Mouse (Mus musculus): Measurements from ENCODE around the gene Spg11.
"Not testable (repeated sequence)": the region's sequence is repeated elsewhere in the genome, so short reads cannot be mapped to it uniquely, and the experiment has no call there.

Gene Spg11

DNA sequence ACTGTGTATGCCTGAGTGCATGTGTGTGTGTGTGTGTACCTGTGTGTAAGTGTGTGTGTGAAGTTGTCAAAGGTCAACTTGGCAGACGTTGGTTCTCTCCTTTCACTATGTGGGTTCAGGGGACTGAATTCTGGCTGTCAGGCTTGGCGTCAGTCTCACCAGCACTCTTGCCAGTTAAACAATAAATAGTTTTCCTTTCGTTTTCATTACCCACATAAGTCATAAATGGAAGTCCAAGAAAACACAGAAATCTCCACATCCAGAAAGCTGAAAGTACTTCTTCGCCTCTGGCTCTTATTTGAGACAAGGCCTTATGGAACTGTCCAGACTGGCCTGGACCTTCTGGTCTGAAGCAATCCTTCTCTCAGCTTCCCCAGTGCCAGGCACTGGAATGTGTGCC lies 27.6 kb upstream of the Spg11 start:
- DNase-seq (ENCODE audit: low spot score in 2 of 2), result no peak

- no peak for DNase-seq (ENCODE audit: low spot score in 2 of 2)
These were observed 24.9 kb upstream of the Spg11 start for GRCm38 (mm10) chr2:122143111-122143510.

DNA sequence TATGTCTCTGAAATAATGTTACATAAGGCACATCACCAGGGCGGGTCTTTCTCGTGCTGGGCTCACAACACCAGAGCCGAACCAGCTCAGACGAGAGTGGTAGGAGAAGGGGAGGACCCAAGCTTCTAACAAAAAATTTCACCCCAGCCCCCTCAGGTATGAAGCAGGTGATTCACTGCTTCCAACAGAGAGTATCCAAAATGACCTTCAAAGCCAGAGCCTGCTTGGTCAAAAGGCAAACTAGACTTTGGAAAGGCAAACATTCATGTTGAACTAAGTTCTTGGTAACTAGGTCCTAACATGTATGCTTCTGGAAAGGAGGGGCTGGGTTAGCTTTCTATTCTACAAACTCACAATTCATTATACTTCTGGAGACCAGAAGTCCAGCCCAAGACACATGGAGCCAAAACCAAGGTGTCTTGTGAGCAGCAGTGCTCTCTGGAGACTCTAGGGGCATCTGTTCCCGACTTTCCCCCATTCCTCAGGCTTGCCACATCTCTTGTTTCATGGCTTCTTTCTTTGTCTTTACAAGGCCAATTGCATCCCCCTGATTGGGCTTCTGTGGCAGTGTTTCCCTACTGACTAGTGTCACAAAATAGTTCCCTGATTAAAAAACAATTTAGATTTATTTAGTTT lies 23.3 kb upstream of the Spg11 start:
- no peak for DNase-seq (ENCODE audit: low spot score in 2 of 2)

DNA sequence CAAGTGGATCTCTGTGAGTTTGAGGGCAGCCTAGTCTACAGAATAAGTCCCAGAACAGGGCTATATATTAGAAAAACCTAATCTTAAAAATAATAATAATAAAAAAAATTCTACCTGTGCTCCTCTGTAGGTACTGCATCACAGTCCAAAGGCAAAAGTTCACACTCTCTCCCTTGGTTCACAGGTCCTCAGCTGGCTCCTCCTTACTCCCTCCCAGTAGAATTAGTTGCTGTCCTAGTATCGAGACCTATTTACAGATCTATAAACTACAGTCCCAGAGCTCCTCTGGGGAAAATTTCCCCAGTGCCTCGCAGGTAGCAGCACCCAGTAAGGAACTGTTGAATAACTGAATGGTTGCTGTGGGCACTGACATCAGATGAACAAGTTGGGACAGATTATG lies 22.6 kb upstream of the Spg11 start:
- DNase-seq (ENCODE audit: low spot score in 2 of 2), result no peak

DNA sequence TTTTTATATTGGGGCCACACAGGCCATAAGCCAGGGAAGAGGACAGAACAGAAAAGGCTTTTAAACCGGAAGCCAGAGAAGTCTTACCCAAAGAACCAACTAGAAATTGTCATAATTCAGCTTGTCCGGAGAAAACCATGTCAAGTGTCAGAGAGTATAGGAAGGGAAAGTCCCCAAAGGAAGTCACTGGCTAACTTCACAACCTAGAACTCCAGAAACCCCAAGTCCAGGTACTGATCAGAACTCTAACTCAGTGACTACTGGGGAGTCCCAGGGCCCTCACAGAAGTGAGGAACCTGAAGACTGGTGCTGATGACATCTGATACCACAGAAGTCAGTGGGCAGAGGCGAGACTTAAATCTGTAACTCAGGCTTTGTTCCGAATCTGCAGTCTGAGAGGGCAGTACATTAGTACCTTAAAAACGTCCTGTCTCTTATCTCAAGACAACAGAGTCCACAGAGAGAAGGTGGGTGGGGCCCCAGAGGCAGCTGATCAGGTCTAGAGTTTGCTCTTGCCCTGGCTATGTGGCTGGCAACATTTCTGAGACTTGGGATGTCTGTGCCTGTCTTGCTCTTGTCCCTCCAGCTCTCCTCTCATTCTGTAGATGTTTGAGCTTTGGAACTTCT lies 19.8 kb upstream of the Spg11 start:
- no peak for DNase-seq (ENCODE audit: low spot score in 2 of 2)

DNA sequence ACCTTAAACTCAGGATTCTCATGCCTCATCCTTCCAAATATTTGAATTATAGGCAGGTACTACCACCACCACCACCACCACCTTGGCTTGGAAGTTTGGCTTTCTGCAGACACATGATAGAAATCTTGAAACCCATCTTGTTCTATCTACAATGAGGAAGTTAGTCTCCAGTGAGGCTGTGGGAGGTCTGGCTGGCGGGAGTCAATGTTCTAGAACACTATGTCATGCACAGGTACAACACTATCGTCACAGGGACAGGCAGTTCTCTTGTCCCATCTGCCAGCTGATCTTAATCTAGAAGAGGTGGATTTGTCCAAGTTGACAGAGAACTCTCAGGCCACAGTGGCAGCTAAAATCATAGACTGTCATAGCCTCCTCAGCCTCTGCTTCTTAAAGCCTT lies 14.4 kb upstream of the Spg11 start:
- no peak for DNase-seq (ENCODE audit: low spot score in 2 of 2)

- no peak for DNase-seq (ENCODE audit: low spot score in 2 of 2)
These were observed 13.9 kb upstream of the Spg11 start for GRCm38 (mm10) chr2:122132078-122132477.

DNA sequence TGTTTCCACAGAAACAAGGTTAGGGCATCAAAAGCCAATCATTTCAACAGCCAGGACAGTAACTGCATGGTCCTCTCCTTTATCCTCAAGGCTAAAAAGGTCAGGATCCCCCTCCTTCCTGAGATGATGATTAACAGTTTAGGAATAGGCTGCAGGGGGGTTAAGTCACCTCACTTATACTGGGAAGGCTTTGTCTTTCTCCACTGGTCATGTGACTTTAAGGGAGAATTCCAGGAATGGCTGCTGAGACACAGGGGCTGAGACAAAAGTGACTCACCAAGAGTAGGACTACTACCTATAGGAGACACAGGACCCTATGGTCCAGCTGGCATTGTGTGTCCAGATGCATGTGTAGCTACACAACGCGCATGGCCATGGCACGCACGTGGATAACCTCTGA lies 9.4 kb upstream of the Spg11 start:
- no peak for DNase-seq (ENCODE audit: low spot score in 2 of 2)

- no peak for DNase-seq (ENCODE audit: low spot score in 2 of 2)
These were observed 8.7 kb upstream of the Spg11 start for GRCm38 (mm10) chr2:122126765-122127347.

GRCm38 (mm10) chr2:122125680-122126572 lies 7.7 kb upstream of the Spg11 start:
- no peak for DNase-seq (ENCODE audit: low spot score in 2 of 2)

- no peak for DNase-seq (ENCODE audit: low spot score in 2 of 2)
These were observed 1.3 kb downstream of the Spg11 start for GRCm38 (mm10) chr2:122116888-122117287.

DNA sequence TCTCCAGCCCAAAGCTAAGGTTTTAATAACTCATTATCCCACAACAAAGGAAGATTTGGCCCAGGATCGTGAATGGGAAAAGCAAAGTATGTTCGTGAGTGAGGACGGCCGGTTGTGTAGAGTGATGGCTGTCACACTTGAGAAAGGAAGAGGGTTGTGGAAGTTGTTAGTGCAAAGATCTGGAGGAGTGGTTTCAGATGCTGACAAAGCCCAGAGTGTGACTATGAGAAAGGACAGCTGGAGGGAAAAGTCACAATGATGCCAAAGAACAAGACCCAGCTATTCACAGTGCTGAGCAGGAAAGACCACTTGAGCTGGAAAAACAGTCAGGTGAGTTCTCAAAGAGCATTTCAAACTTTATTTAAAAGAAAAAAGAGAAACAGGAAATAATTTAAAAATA lies 8.5 kb downstream of the Spg11 start:
- no peak for DNase-seq (ENCODE audit: low spot score in 2 of 2)

- no peak for DNase-seq (ENCODE audit: low spot score in 2 of 2)
These were observed 10.1 kb downstream of the Spg11 start for GRCm38 (mm10) chr2:122108101-122108500.

GRCm38 (mm10) chr2:122102070-122102469 lies 16.1 kb downstream of the Spg11 start:
- DNase-seq (ENCODE audit: low spot score in 2 of 2), result no peak

DNA sequence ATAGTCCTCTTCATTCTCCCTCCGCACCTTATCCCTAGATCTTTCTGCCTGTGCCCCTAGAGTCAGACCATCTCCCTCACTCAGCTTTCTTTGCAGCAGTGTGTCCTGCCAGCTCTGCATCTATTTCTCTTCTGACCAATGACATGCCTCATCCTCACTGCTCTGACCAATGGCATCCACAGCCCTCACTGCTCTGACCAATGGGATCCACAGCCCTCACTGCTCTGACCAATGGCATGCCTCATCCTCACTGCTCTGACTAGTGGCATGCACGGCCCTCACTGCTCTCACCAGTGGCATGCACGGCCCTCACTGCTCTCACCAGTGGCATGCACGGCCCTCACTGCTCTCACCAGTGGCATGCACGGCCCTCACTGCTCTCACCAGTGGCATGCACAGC lies 20.5 kb downstream of the Spg11 start:
- not testable (repeated sequence) for DNase-seq (ENCODE audit: low spot score in 2 of 2)

DNA sequence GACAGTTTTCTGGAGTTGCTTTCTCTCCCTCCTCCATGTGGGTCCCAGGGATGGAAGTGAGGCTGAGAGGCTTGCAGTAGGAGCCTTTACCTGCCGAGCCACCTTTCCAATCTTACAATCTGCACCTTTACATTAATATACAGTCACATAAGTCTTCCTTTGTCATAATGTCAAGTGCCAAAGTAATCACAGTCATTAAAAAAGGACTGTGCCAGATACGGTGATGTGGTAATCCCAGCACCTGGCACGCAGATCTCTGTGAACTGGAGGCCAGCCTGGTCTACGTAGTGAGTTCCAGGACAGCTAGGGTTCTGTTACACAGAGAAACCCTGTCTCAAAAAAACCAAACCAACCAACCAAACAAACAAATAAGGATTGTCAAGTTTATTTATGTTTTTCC lies 24.3 kb downstream of the Spg11 start:
- DNase-seq (ENCODE audit: low spot score in 2 of 2), result no peak

DNA sequence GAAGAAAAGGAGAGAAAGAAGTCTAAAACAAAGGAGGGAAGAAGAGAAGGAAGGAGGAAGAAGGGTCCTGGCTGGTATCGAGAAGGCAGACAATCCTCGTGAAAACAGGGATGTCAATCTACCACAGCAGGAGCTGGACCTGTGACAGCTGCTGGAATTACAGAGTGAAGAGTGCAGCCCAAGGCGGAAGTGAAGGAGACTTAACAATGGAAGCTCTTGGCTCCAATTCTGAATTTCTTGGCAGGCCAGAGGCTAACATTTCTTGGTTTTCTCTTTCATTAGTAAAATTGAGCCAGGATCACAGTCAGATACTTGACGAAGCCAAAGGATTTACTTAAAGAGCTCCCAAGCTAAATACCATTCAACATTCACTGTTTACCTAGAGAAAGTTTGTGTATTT lies 31.7 kb downstream of the Spg11 start:
- no peak for DNase-seq (ENCODE audit: low spot score in 2 of 2)

- DNase-seq (ENCODE audit: low spot score in 2 of 2), result no peak
These were observed 36.3 kb downstream of the Spg11 start for GRCm38 (mm10) chr2:122081728-122082456.

DNA sequence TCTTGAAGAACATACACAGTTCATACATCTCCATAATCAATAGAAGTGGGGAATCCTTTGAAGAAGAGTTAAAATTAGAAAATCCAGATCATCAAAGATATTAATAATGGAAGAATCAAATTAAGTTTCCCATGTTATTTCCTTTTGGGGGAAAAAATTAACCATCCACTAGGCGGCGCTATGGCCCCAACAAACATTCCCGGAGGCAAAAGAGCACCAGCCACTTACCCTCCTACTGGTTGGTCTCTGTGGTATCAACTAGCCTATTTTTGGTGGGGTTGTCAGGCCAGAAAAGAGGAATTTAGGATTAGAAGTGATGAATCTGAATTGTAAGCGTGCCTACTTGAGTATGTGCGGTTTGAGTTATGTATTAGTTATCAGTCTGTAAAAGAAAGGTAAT lies 48.3 kb downstream of the Spg11 start:
- no peak for DNase-seq (ENCODE audit: low spot score in 2 of 2)

DNA sequence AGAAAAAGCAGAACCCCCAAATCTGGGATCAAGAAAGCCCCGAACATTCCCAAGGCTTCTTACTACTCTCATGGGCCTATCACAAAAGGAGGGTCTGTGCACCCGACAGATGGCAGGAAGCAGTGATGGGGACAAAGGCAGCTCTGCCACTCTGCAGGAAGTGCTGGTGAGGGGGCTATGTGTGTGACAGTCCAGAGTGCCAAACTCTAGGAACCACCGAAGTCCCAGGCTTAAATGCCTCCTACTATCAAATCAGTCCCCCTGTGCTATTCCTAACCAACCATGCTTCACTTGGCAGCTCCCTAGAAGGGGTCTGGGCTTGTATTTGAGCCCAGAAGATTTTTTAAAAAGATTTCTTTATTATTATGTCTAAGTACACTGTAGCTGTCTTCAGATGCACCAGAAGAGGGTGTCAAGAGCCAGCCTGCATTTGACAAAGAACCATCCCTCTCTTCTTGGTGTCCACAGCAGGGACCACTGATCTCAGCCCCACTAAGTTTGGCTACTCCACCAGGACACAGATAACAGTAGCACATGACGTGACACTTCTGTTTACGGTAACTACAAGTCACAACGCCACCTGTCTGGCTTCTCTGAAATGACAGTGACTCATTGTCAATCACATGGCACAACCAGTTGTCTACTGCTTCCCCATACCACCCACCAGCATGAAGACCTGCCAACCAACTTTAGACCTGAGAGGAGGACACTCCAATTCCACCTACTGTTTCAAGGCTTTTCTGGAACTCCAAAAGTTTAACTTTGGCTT lies 48.9 kb downstream of the Spg11 start:
- no peak for DNase-seq (ENCODE audit: low spot score in 2 of 2)

- no peak for DNase-seq (ENCODE audit: low spot score in 2 of 2)
These were observed 51.9 kb downstream of the Spg11 start for GRCm38 (mm10) chr2:122066241-122066640.

Data from urinary bladder, postnatal 4 days (tissue).